Mouse (Mus musculus): ENCODE measurements around the gene Serhl. TPM values are rescaled to one million over a fixed set of nuclear protein-coding genes. Genes with fewer than 3 reads are reported as not detected.

Gene Serhl
- polyA plus RNA-seq (2012; rRNA removed), result 13.8 and 19.8 TPM in 2 replicates

GRCm38 (mm10) chr15:83089429-83089605 lies at the start of gene Serhl:
Gene Serhl, plus strand, starts transcription at chr15:83089506.

DNA sequence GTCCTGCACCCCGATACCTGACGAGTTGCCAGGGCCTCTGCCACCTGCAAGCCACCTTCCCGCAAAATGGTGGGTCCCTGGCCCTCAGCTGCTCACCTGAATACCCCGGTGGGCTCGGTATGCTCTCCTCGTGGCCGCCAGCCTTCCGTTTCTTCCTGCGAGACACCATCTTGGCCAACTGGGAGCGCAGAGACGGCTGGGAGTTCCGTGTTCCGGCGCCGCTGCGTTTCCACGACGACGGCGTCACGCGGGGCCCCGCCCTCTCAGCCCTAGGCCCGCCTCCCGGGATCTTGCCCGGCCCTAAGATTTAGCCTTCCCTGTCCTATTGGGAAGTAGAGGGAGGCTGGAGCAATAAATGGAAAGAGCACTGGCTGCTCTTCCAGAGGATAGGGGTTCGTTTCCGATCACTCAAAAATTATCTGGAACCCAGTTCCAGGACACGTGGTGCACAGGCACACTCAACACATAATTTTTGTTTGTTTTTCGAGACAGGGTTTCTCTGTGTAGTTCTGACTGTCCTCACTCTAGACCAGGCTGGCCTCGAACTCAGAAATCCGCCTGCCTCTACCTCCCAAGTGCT lies 33.4 kb downstream of the Serhl start, which contains the start of gene Rrp7a:
Rrp7a (minus strand) TSS at position 236 of the 580 bp plus-strand sequence.

DNA sequence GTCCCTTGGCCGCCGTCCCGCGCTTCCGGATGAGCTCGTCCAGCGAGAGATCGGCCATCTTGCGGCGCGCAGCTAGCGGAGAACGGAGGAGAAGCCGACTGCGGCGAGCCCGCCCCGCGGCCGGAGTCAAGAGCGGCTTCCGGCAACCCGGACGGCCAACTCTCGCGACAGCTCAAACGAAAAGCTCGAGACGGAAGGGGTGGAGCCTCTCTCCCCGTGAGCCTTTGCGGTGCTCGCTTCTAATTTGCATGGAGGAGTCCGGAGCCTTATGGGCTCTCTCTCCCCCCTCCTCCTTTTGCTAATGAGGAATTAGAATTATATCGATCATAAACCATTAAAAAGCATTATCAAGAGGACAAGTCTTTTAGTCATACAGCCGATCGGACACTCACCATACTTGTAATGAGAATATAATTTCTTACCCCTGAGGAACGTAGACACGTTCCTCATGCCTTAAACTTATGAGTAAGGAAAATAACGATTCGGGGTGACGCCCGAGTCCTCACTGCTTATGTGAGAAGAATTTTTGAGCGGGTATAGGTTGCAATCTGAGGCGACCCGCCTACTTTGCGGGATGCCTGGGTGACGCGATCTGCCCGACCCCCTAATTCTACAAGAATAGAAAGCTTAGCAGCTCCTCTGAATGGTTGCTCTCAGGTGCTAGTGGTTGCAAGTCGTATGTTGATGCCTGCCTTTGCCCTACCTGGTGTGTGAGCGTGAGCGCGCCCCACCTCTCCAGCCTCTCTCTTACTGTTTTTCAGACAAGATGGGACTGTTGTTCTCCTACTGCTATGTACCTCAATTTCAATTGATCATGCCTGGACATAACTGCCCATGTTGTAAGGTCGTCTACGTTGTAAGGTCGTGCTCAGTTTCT lies 60.1 kb downstream of the Serhl start, which contains the start of gene Poldip3:
Poldip3 (minus strand) TSS at position 189 of the 877 bp plus-strand sequence.

Other genes with a start within 250 kb of the Serhl start
- 35.9 and 39.3 TPM in 2 replicates for gene Tcf20, start 101.6 kb upstream of the Serhl start, polyA plus RNA-seq (2012; rRNA removed)
- gene Nfam1, start 56.2 kb upstream of the Serhl start, polyA plus RNA-seq (2012; rRNA removed), result 1.8 and 2.1 TPM in 2 replicates
- gene Rrp7a, start 33.3 kb downstream of the Serhl start, polyA plus RNA-seq (2012; rRNA removed), result 99.1 and 101 TPM in 2 replicates
- 88.3 and 95.7 TPM in 2 replicates for gene Poldip3, start 59.9 kb downstream of the Serhl start, polyA plus RNA-seq (2012; rRNA removed)
- 57.1 and 72.5 TPM in 2 replicates for gene Cyb5r3, start 83.1 kb downstream of the Serhl start, polyA plus RNA-seq (2012; rRNA removed)
- gene A4galt, start 162.3 kb downstream of the Serhl start, polyA plus RNA-seq (2012; rRNA removed), result 2.3 and 3.1 TPM in 2 replicates

All from central nervous system, embryonic 14 days (tissue).